8 mouse cellular contexts compared by ENCODE assay signal in the genomic region with DNA sequence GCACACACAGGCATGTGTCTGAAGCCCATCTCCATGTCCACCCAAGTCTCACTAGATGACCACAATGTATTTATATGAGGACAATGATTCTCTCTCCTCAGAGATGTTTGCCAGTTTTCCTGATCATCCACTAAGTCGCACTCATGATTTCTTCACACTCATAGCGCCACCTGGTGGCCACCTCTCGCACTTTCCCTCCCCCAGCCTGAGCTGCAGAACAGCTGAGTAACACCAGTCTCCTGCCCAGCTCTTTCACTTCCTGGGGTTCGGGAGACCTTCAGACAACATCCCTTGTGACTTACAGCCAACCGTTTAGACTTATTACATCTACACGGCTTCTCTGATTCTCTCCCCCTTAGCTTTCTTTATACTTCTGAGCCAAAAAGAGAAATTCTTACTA. TPM values are rescaled to one million over a fixed set of nuclear protein-coding genes. Genes with fewer than 3 reads are reported as not detected.
DNase-seq lines count a peak whose midpoint lies in the region; ATAC-seq and TF ChIP-seq lines count a peak whose summit lies in the region.

No protein-coding gene starts in this region.

- no peak overlapping the region for H3K4me3 ChIP-seq in bone marrow, adult 2 months (replicated peaks; ENCODE audit: control insufficient read depth, low read depth, low read length)
- no peak overlapping the region for H3K4me3 ChIP-seq in lung, adult 2 months (replicated peaks; ENCODE audit: extremely low read depth, low read depth, low read length)

- WGBS in bone marrow, adult 2 months, result 0% methylated on average over 6 of the region's 6 CpGs
- 1% methylated on average over 6 of the region's 6 CpGs for WGBS in lung, adult 2 months

- intact Hi-C loops in heart, postnatal 14 days (cut with DNase I), result loop anchor here (1.0 kb wide), 1 partner anchor 395 kb away; no protein-coding TSS in a partner anchor

- peak; percentile 95 for TF ChIP-seq CTCF in bone marrow, adult 2 months (IDR thresholded peaks at IDR 0.05; ENCODE audit: control insufficient read depth, insufficient read depth, low read length)
- peak; percentile 95 for TF ChIP-seq CTCF in lung, adult 2 months (IDR thresholded peaks at IDR 0.05; ENCODE audit: insufficient read depth, low read length)

- no peak overlapping the region for H3K27ac ChIP-seq in bone marrow, adult 2 months (ENCODE audit: control insufficient read depth, insufficient read depth, low read depth, low read length, poor library complexity)

- peak; percentile 74 for ATAC-seq in erythroblast, adult 5-6 weeks (replicated peaks; ENCODE audit: low FRiP score, poor library complexity, severe bottlenecking)

- DNase-seq in CD8-positive naive resting alpha-beta T cell, adult 2 months (ENCODE audit: low read depth in 2 of 2, low spot score in 2 of 2), result peak; percentile 41 to 55
- DNase-seq in heart, postnatal 14 days, result peak; percentile 82 to 90
- DNase-seq in layer of hippocampus, adult 11-12 months (ENCODE audit: low spot score), result peak; percentile 92
- peak; percentile 70 for DNase-seq in lung, adult 2 months
- peak; percentile 77 for DNase-seq in ovary, postnatal 36 days (ENCODE audit: low spot score)
- peak; percentile 43 to 77 for DNase-seq in thymus, postnatal 10 days (ENCODE audit: low spot score in 2 of 2)

- no peak for TF ChIP-seq POLR2A in bone marrow, adult 2 months (IDR thresholded peaks at IDR 0.05; ENCODE audit: borderline replicate concordance, control insufficient read depth, low read depth, low read length)
- TF ChIP-seq POLR2A in lung, adult 2 months (IDR thresholded peaks at IDR 0.05; ENCODE audit: borderline replicate concordance, extremely low read depth, low read depth, low read length), result no peak

- no peaks in the 10 kb centered on the region for H3K4me1 ChIP-seq in bone marrow, adult 2 months (ENCODE audit: control insufficient read depth, insufficient read depth, low read length)
- no peaks in the 10 kb centered on the region for H3K4me1 ChIP-seq in lung, adult 2 months (ENCODE audit: control insufficient read depth, insufficient read depth, low read length)

RNA-seq across cellular contexts. Expression of a gene that starts 37.3 kb away (rescaled TPM):
- polyA plus RNA-seq in bone marrow, adult 2 months (2011; ENCODE audit: insufficient read depth, insufficient read length, low replicate concordance, missing spikeins), result 4.2 and 7.1 TPM in 2 replicates
- total RNA-seq in erythroblast, adult 5-6 weeks (2015; ENCODE audit: low replicate concordance), result 5.4 and 11.5 TPM in 2 replicates
- total RNA-seq in erythroblast, adult 5-6 weeks (2017; ENCODE audit: low replicate concordance), result 4.9 and 7.0 TPM in 2 replicates
- 10 to 100 TPM; 17.7 to 19.0 TPM for total RNA-seq in heart, postnatal 14 days (2021)
- polyA plus RNA-seq in lung, adult 2 months (2012; rRNA removed), result 1.5 and 2.2 TPM in 2 replicates
